Mouse (Mus musculus) C2C12 (cell line): ENCODE data around the gene Gse1. TPM values are rescaled to one million over a fixed set of nuclear protein-coding genes. Genes with fewer than 3 reads are reported as not detected.

Source experiments
- H3K27me3 ChIP-seq: one replicate; pipeline ENCODE4 v1.6.1; 2011; ENCODE audit not compliant: control insufficient read depth, insufficient read depth, insufficient read length
- H3K36me3 ChIP-seq: one replicate; pipeline ENCODE4 v1.6.1; 2011; ENCODE audit not compliant: control insufficient read depth, insufficient read depth
- H3K4me3 ChIP-seq: one replicate; pipeline ENCODE4 v1.5.1; 2011; ENCODE audit warnings: mild to moderate bottlenecking, control low read depth; ENCODE audit not compliant: poor library complexity, insufficient read depth, severe bottlenecking
- H3K79me2 ChIP-seq: one replicate; pipeline ENCODE4 v1.6.1; 2011; ENCODE audit not compliant: control insufficient read depth, insufficient read depth
- H3K79me3 ChIP-seq: one replicate; pipeline ENCODE4 v1.6.1; 2011; ENCODE audit warnings: low read depth, control low read depth
- H3ac ChIP-seq: one replicate; pipeline ENCODE3; 2011; ENCODE audit warnings: low read depth; ENCODE audit not compliant: control insufficient read depth, insufficient read length
- CEBPB ChIP-seq: IDR thresholded peaks from one replicate; pipeline ENCODE4 v1.6.1; 2011; ENCODE audit warnings: low read depth, mild to moderate bottlenecking, control low read depth, moderate library complexity
- CTCF ChIP-seq: IDR thresholded peaks from one replicate; pipeline ENCODE4 v1.5.1; 2011; ENCODE audit not compliant: control insufficient read depth, insufficient read depth, insufficient read length
- FOSL1 ChIP-seq: IDR thresholded peaks from one replicate; pipeline ENCODE4 v1.8.0; 2011; ENCODE audit warnings: mild to moderate bottlenecking, low read length; ENCODE audit not compliant: poor library complexity, insufficient read depth, severe bottlenecking
- MAX ChIP-seq: IDR thresholded peaks from one replicate; pipeline ENCODE4 v1.6.1; 2011; ENCODE audit warnings: mild to moderate bottlenecking, control low read depth
- MYOD1 ChIP-seq: IDR thresholded peaks from one replicate; pipeline ENCODE4 v1.6.1; 2011; ENCODE audit warnings: low read depth; ENCODE audit not compliant: control insufficient read depth, insufficient read length
- MYOG ChIP-seq: IDR thresholded peaks from one replicate; pipeline ENCODE4 v1.6.1; 2011; ENCODE audit not compliant: control insufficient read depth, insufficient read length; ENCODE audit errors: extremely low read depth
- USF1 ChIP-seq: IDR thresholded peaks from one replicate; pipeline ENCODE4 v1.6.1; 2011; ENCODE audit warnings: low read depth, mild to moderate bottlenecking, control low read depth, moderate library complexity
- polyA plus RNA-seq: library from polyadenylated mRNA; unstranded; fragments of >200 nt; fragmentation: generic; extraction: Trizol; gene quantifications from one replicate; pipeline ENCODE4 v1.2.1, GENCODE M21; 2012; ENCODE audit warnings: missing spikeins

Gene Gse1
- polyA plus RNA-seq, 1 experiment: 15.6 TPM

- Histone ChIP-seq H3K4me3 (no peak overlapping the region), H3K79me3 (peaks cover 20% of the 10 kb centered on the region), H3K36me3 (peaks cover 6% of the 10 kb centered on the region), H3K27me3 (no peaks in the 10 kb centered on the region), H3K79me2 (peaks cover 67% of the 10 kb centered on the region), H3ac (no peak overlapping the region)
- TF ChIP-seq MAX (no peak), USF1 (no peak), MYOD1 (no peak), CEBPB (no peak), FOSL1 (no peak), MYOG (no peak)
These were observed 322.9 kb downstream of the Gse1 start for GRCm38 (mm10) chr8:120550937-120551676.

- Histone ChIP-seq H3K36me3 (peaks cover 6% of the 10 kb centered on the region), H3K4me3 (no peak overlapping the region), H3ac (no peak overlapping the region), H3K27me3 (no peaks in the 10 kb centered on the region), H3K79me3 (peaks cover 15% of the 10 kb centered on the region), H3K79me2 (peaks cover 66% of the 10 kb centered on the region)
- TF ChIP-seq FOSL1 (no peak), USF1 (no peak), CTCF (no peak), MYOD1 (no peak), CEBPB (no peak), MAX (no peak), MYOG (no peak)
These were observed 323.4 kb downstream of the Gse1 start for GRCm38 (mm10) chr8:120551677-120551980.

- TF ChIP-seq CTCF (no peak), MYOD1 (no peak), FOSL1 (no peak), CEBPB (no peak), MAX (no peak), MYOG (no peak), USF1 (no peak)
- H3K4me3 ChIP-seq: no peak overlapping the region
- no peak overlapping the region for H3ac ChIP-seq
- H3K79me2 ChIP-seq: peaks cover 58% of the 10 kb centered on the region
- H3K79me3 ChIP-seq: peaks cover 9% of the 10 kb centered on the region
- no peaks in the 10 kb centered on the region for H3K27me3 ChIP-seq
- H3K36me3 ChIP-seq: peaks cover 6% of the 10 kb centered on the region
These were observed 324.3 kb downstream of the Gse1 start for GRCm38 (mm10) chr8:120552509-120552908.

GRCm38 (mm10) chr8:120553441-120554123 is 325.3 kb downstream of the Gse1 start:
- Histone ChIP-seq H3K79me2 (peaks cover 49% of the 10 kb centered on the region), H3K4me3 (no peak overlapping the region), H3ac (no peak overlapping the region)

DNA sequence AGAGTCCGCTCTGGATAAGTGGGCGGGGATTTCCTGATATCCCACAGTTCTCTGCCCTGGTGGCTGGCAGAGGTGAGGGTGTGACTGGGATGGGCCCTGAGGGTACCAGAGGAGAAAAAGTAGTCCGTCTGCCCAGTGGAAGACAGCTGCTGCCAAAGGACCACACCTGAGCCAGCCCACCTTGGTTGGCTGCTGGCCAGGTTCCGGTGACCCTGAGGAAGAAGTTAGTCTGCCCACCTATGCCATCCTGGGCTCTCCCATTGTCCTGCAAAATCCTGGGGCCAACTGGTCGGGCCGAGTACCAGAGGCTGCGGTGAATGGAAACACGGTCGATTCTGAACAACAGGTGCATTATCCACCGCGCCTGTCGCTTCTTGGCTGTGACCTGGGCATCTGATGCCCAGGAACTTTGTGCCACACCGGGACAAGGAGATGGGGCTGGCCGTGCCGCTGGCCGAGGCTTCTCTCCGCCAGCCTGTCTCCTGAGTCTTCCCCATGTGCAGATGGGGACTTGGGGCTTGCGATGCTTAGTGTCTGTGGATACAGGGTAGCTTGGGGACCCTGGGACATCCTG is 326.3 kb downstream of the Gse1 start:
- peaks cover 2% of the 10 kb centered on the region for H3K79me3 ChIP-seq
- H3K27me3 ChIP-seq: no peaks in the 10 kb centered on the region
- no peak overlapping the region for H3ac ChIP-seq
- TF ChIP-seq USF1 (no peak), FOSL1 (no peak), MYOD1 (no peak), CEBPB (no peak), MAX (no peak), MYOG (no peak), CTCF (no peak)
- no peak overlapping the region for H3K4me3 ChIP-seq
- peaks cover 6% of the 10 kb centered on the region for H3K36me3 ChIP-seq
- H3K79me2 ChIP-seq: peaks cover 44% of the 10 kb centered on the region

More at GRCm38 (mm10) chr8:120553441-120554123, 325.3 kb downstream of the Gse1 start:
- H3K36me3 ChIP-seq: peaks cover 6% of the 10 kb centered on the region
- no peak for TF ChIP-seq FOSL1
- TF ChIP-seq CEBPB: no peak
- no peak for TF ChIP-seq MAX
- no peak for TF ChIP-seq MYOD1
- TF ChIP-seq MYOG: no peak
- TF ChIP-seq CTCF: no peak
- TF ChIP-seq USF1: no peak
- H3K27me3 ChIP-seq: no peaks in the 10 kb centered on the region
- peaks cover 6% of the 10 kb centered on the region for H3K79me3 ChIP-seq
